Mouse (Mus musculus): ENCODE results near the gene Ablim1. TPM values are rescaled to one million over a fixed set of nuclear protein-coding genes. Genes with fewer than 3 reads are reported as not detected.

Ablim1 gene
- 30.4 and 35.8 TPM in 2 replicates for polyA plus RNA-seq (2015; fragmentation: Nextera tagmentation; extraction: Ambion mirVana)

DNA sequence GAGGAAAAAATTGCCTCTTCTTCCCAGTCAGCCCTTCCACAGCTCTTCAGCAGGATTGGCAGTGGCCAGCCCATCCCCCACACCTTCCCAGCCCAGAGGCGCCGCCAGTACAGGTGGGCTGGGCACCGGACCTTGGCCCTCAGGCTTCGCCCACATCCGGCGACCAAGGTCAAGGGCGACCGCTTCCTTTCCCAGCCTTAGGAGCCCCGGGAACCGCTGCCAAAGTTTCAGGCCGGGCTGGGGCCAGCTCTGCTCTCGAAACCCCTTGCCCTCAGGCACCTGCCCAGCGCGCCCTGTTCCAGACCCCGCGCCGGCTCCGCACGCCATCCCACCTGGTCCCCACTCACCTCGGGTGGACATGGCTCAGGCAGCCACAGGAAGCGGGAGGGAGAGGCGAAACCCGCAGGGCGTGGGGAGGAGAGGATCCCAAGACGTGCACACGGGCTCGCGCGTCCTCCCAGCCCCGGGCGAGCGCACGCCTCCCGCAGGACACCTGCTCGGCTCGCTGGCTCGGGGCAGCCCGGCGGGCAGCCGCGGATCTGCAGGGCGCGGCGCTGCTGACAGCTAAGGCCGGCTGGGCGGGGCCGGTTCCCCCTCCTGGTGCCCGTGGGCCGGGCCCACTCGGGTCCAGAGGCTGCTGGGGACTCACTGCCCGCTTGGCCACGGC, at the start of gene Ablim1:
Gene Ablim1 (minus strand): TSS at position 574 of the 667 bp plus-strand sequence.

DNA sequence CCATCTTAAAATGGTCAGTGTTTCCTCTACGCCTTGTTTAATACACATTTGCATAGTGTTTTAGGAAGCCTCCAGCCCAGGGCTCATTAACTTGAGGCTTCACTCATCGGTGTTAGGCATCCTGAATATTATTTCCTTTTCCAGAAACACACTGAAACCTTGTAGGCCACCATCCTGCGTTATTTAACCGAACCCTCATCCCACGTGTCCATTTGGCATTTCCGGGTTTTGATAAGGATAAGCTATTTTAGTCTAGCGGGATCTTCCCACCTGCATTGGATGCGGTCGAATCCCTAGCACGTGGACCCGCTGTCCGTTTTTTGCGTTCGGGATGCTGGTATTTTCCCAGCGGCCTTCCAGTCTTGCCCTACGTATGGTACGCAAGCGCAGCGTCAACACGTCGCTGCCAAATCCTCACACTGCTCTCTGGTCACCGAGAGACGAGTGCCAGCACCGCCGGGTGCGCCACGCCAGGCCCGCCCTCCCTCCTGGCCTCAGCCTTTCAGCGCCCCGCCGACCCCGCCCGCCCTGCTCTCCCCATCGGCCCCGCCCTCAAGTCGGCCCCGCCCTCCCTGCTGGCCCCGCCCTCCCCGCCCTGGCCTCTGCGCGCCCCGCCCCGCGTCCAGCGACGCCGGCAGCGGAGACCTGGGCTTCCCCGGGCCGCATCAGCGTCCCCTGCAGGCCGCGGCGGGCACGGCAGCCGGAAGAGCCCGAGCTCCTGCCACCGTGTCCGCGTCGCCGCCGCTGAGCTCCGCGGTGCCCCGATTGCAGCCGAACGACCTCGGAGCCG, 45.8 kb upstream of the Ablim1 start, which contains the start of gene Fam160b1:
Gene Fam160b1 (plus strand): TSS at position 340 of the 790 bp plus-strand sequence.

DNA sequence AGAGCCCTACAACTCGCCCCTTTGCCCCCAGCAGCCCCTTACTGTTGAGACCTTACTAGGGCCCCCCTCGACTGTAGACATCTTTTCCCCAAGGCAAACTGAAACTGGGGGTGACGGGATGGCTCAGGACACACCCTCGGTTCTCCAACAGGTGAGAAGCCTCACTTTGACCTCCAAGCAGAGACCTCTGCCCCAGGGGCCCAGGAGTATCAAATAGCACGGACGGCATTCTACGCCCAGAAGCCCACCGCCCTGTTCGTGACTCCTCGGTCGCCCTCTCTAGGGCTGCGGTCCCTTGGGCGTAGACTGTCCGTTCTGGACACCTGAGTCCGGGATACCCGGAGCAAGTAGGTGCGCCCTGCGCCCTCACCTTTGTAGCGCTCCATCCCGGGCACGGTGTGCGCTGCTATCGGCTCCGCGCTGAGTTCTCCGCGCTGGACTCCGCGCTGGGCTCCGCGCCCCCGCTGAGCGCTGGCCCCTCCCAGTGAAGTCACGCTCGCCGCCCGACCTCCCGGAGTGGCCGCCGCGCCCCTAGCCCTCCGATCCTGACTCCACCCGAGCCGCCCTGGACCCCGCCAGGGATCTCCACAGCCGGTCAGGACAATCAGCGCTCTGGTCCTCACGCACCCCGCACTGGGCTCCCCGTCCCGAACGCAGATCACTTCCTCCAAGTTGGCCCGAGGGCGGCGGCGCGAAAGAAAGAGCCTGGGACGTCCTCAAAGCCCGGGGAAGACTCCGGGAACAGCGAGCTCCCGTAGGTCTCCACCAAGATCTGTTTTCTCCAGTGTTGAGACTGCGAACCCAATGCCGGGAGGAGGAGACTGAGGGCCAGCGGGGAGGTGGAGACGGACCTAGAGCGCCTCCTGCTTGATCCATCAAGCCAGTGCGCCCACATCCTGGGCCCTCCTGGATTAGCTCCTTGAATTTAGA, 306.7 kb downstream of the Ablim1 start, which contains the start of gene Afap1l2:
Gene Afap1l2 (minus strand): TSS at position 448 of the 930 bp plus-strand sequence.

Other genes starting within 250 kb of the Ablim1 start
- gene Fam160b1, start 45.8 kb upstream of the Ablim1 start, polyA plus RNA-seq (2015; fragmentation: Nextera tagmentation; extraction: Ambion mirVana) = 9.3 and 10.7 TPM in 2 replicates
- gene Trub1, start 138.0 kb upstream of the Ablim1 start, polyA plus RNA-seq (2015; fragmentation: Nextera tagmentation; extraction: Ambion mirVana) = 11.5 and 12.9 TPM in 2 replicates